Mouse (Mus musculus) hindbrain, embryonic 11.5 days (tissue): ENCODE measurements around the gene Epor. TPM values are rescaled to one million over a fixed set of nuclear protein-coding genes. Genes with fewer than 3 reads are reported as not detected.
A peak's percentile ranks its signal among the peaks of the same experiment; 100 is the strongest.

Source experiments
- ATAC-seq: fragments of 200-750 bp; cut with Nextera tagmentation; 2 replicates; pipeline ENCODE4 v1.8.0; 2017; ENCODE audit warnings: mild to moderate bottlenecking, moderate TSS enrichment, moderate library complexity; ENCODE audit not compliant: low FRiP score
- DNase-seq: peaks from one replicate; pipeline ENCODE4 v3.0.0-alpha.2; 2015; ENCODE audit warnings: low spot score
- H3K27ac ChIP-seq: fragments of 300-500 bp; sonication (generic); 2 replicates; pipeline ENCODE4 v1.5.1; 2014; ENCODE audit warnings: mild to moderate bottlenecking, low read depth, low read length
- H3K27me3 ChIP-seq: fragments of 300-500 bp; sonication (generic); 2 replicates; pipeline ENCODE4 v1.6.1; 2014; ENCODE audit warnings: mild to moderate bottlenecking, low read length, moderate library complexity, mixed read lengths; ENCODE audit not compliant: control insufficient read depth, insufficient read depth
- H3K36me3 ChIP-seq: fragments of 300-500 bp; sonication (generic); 2 replicates; pipeline ENCODE4 v1.6.1; 2014; ENCODE audit warnings: mild to moderate bottlenecking, low read length, moderate library complexity, mixed read lengths; ENCODE audit not compliant: control insufficient read depth, insufficient read depth
- H3K4me1 ChIP-seq: fragments of 300-500 bp; sonication (generic); replicated peaks from 2 replicates; pipeline ENCODE4 v1.6.1; 2014; ENCODE audit warnings: low read length, mixed read lengths; ENCODE audit not compliant: control insufficient read depth, insufficient read depth
- H3K4me2 ChIP-seq: fragments of 300-500 bp; sonication (generic); replicated peaks from 2 replicates; pipeline ENCODE4 v1.6.1; 2014; ENCODE audit warnings: mild to moderate bottlenecking, low read depth, low read length
- H3K4me3 ChIP-seq: fragments of 300-500 bp; sonication (generic); 2 replicates; pipeline ENCODE4 v1.5.1; 2014; ENCODE audit warnings: low read depth, low read length
- H3K9ac ChIP-seq: fragments of 300-500 bp; sonication (generic); 2 replicates; pipeline ENCODE4 v1.6.1; 2014; ENCODE audit warnings: low read depth, low read length
- H3K9me3 ChIP-seq: fragments of 300-500 bp; sonication (generic); 2 replicates; pipeline ENCODE4 v1.6.1; 2016; ENCODE audit warnings: low read length; ENCODE audit not compliant: control insufficient read depth
- WGBS: fragments of 180-500 bp; shearing (Covaris S2); extraction: QIAGEN DNeasy Blood & Tissue Kit; methylation state at CpG from one replicate; pipeline ENCODE4 v1.1.7; 2014; 5-methylcytosine and 5-hydroxymethylcytosine counted together
- polyA plus RNA-seq: library from polyadenylated mRNA; unstranded; fragments of >200 nt; fragmentation: Nextera tagmentation; extraction: Ambion mirVana; gene quantifications from 2 replicates; pipeline ENCODE4 v1.2.1, GENCODE M21; 2014

Gene Epor
- polyA plus RNA-seq, 1 experiment from 2014 or later, result 5.2 TPM

- Histone ChIP-seq H3K27me3 (no peaks in the 10 kb centered on the region), H3K9ac (peak within 1 kb of the TSS; percentile 70), H3K36me3 (no peaks in the 10 kb centered on the region), H3K4me1 (peaks cover 4% of the 10 kb centered on the region; the same call in 1 of the 2 replicates), H3K9me3 (no peaks in the 10 kb centered on the region), H3K4me2 (peak within 1 kb of the TSS; percentile 71), H3K4me3 (peak within 1 kb of the TSS; percentile 47), H3K27ac (no peak within 1 kb of the TSS)
- ATAC-seq, result peak; percentile 99
- peak; percentile 96 for DNase-seq
- WGBS, result 1% methylated on average over 28 of the region's 28 CpGs
Measured at GRCm38 (mm10) chr9:21927208-21927753, 36.0 kb downstream of the Epor start, which contains the start of the genes Ccdc159 and Tmem205. Gene Ccdc159 (plus strand): TSS chr9:21927471. Gene Tmem205 (minus strand): TSS chr9:21927556.

GRCm38 (mm10) chr9:21926784-21927183 is 36.5 kb downstream of the Epor start:
- DNase-seq (no peak), ATAC-seq (0 out of 2 replicates have a peak, but pooled peaks have one; percentile 1)
- H3K4me2 ChIP-seq, result peak overlapping the region; percentile 71
- peak overlapping the region; percentile 70 for H3K9ac ChIP-seq
- no peaks in the 10 kb centered on the region for H3K9me3 ChIP-seq
- H3K27me3 ChIP-seq, result no peaks in the 10 kb centered on the region
- no peaks in the 10 kb centered on the region for H3K36me3 ChIP-seq
- peaks cover 4% of the 10 kb centered on the region; the same call in 1 of the 2 replicates for H3K4me1 ChIP-seq
- peak overlapping the region; percentile 47 for H3K4me3 ChIP-seq
- 4% methylated on average over 6 of the region's 6 CpGs for WGBS
- no peak overlapping the region for H3K27ac ChIP-seq

- no peak for ATAC-seq
- WGBS, result 86% methylated on average over 6 of the region's 6 CpGs
- DNase-seq, result no peak
- Histone ChIP-seq H3K36me3 (no peaks in the 10 kb centered on the region), H3K9ac (no peak overlapping the region), H3K27me3 (no peaks in the 10 kb centered on the region), H3K4me2 (peak overlapping the region; percentile 71; the same call in 1 of the 2 replicates), H3K4me3 (no peak overlapping the region), H3K9me3 (no peaks in the 10 kb centered on the region), H3K27ac (no peak overlapping the region), H3K4me1 (peaks cover 4% of the 10 kb centered on the region; the same call in 1 of the 2 replicates)
Measured at GRCm38 (mm10) chr9:21926155-21926554, 37.2 kb downstream of the Epor start.

- no peaks in the 10 kb centered on the region for H3K36me3 ChIP-seq
- ATAC-seq, result no peak
- no peak overlapping the region for H3K27ac ChIP-seq
- WGBS, result 88% methylated on average over 1 of the region's 1 CpGs
- no peaks in the 10 kb centered on the region for H3K9me3 ChIP-seq
- H3K9ac ChIP-seq, result no peak overlapping the region
- no peak overlapping the region for H3K4me2 ChIP-seq
- H3K4me3 ChIP-seq, result no peak overlapping the region
- no peak for DNase-seq
- peaks cover 4% of the 10 kb centered on the region; the same call in 1 of the 2 replicates for H3K4me1 ChIP-seq
- no peaks in the 10 kb centered on the region for H3K27me3 ChIP-seq
Measured at GRCm38 (mm10) chr9:21925506-21925905, 37.8 kb downstream of the Epor start.

- H3K4me1 ChIP-seq, result peaks cover 4% of the 10 kb centered on the region; the same call in 1 of the 2 replicates
- ATAC-seq (no peak), DNase-seq (no peak)
- H3K9me3 ChIP-seq, result no peaks in the 10 kb centered on the region
- no peaks in the 10 kb centered on the region for H3K27me3 ChIP-seq
- H3K27ac ChIP-seq, result no peak overlapping the region
- no peaks in the 10 kb centered on the region for H3K36me3 ChIP-seq
- no peak overlapping the region for H3K9ac ChIP-seq
- WGBS, result 87% methylated on average over 3 of the region's 3 CpGs
- H3K4me3 ChIP-seq, result no peak overlapping the region
- no peak overlapping the region for H3K4me2 ChIP-seq
Measured at GRCm38 (mm10) chr9:21925034-21925433, 38.3 kb downstream of the Epor start.

GRCm38 (mm10) chr9:21924099-21924493 is 39.2 kb downstream of the Epor start:
- no peak overlapping the region for H3K27ac ChIP-seq
- 83% methylated on average over 6 of the region's 6 CpGs for WGBS
- DNase-seq, result no peak
- no peaks in the 10 kb centered on the region for H3K27me3 ChIP-seq
- no peak overlapping the region for H3K9ac ChIP-seq
- peaks cover 4% of the 10 kb centered on the region; the same call in 1 of the 2 replicates for H3K4me1 ChIP-seq
- no peak overlapping the region for H3K4me3 ChIP-seq
- no peaks in the 10 kb centered on the region for H3K9me3 ChIP-seq
- no peak overlapping the region for H3K4me2 ChIP-seq
- no peak for ATAC-seq
- no peaks in the 10 kb centered on the region for H3K36me3 ChIP-seq

- Histone ChIP-seq H3K4me2 (no peak overlapping the region), H3K4me3 (no peak overlapping the region), H3K4me1 (peaks cover 4% of the 10 kb centered on the region; the same call in 1 of the 2 replicates), H3K36me3 (no peaks in the 10 kb centered on the region), H3K27ac (no peak overlapping the region), H3K9me3 (no peaks in the 10 kb centered on the region), H3K9ac (no peak overlapping the region), H3K27me3 (no peaks in the 10 kb centered on the region)
- 76% methylated on average over 3 of the region's 3 CpGs for WGBS
- ATAC-seq, result no peak
- no peak for DNase-seq
Measured at GRCm38 (mm10) chr9:21923490-21924098, 39.7 kb downstream of the Epor start.

- ATAC-seq, result no peak
- no peaks in the 10 kb centered on the region for H3K36me3 ChIP-seq
- H3K9me3 ChIP-seq, result no peaks in the 10 kb centered on the region
- no peaks in the 10 kb centered on the region for H3K27me3 ChIP-seq
- H3K4me3 ChIP-seq, result no peak overlapping the region
- H3K4me2 ChIP-seq, result no peak overlapping the region
- no peak overlapping the region for H3K27ac ChIP-seq
- H3K9ac ChIP-seq, result no peak overlapping the region
- no peak for DNase-seq
- peaks cover 4% of the 10 kb centered on the region for H3K4me1 ChIP-seq
- WGBS, result 89% methylated on average over 4 of the region's 4 CpGs
Measured at GRCm38 (mm10) chr9:21923036-21923435, 40.3 kb downstream of the Epor start.
